Mouse (Mus musculus): ENCODE measurements at regions not wholly inside any gene's neighbourhood (a gene's known extent, or its start where the extent isn't known, plus 50 kb on each side); places are given as distances from the start of the nearest gene placed in this dataset.

GRCm38 (mm10) chr9:41586291-41586690 is 424.8 kb upstream of the Ubash3b start:
- H3K4me3 ChIP-seq (replicated peaks) = no peak overlapping the region
- peaks cover 9% of the 10 kb centered on the region for H3K27me3 ChIP-seq (ENCODE audit: control insufficient read depth)
- no peaks in the 10 kb centered on the region for H3K36me3 ChIP-seq (ENCODE audit: control insufficient read depth)
- TF ChIP-seq TAL1 (IDR thresholded peaks at IDR 0.05; ENCODE audit: low read length) = no peak
- no peak for TF ChIP-seq GATA1 (IDR thresholded peaks at IDR 0.05; ENCODE audit: low read length)
- H3K9me3 ChIP-seq (ENCODE audit: control insufficient read depth, low read length) = no peaks in the 10 kb centered on the region
- H3K4me1 ChIP-seq (ENCODE audit: control insufficient read depth) = no peaks in the 10 kb centered on the region

GRCm38 (mm10) chr9:41585771-41586170 is 424.3 kb upstream of the Ubash3b start:
- Histone ChIP-seq H3K9me3 (ENCODE audit: control insufficient read depth, low read length) (no peaks in the 10 kb centered on the region), H3K4me3 (replicated peaks) (no peak overlapping the region), H3K36me3 (ENCODE audit: control insufficient read depth) (no peaks in the 10 kb centered on the region), H3K27me3 (ENCODE audit: control insufficient read depth) (peaks cover 12% of the 10 kb centered on the region), H3K4me1 (ENCODE audit: control insufficient read depth) (no peaks in the 10 kb centered on the region)
- TF ChIP-seq TAL1 (IDR thresholded peaks at IDR 0.05; ENCODE audit: low read length) = no peak
- TF ChIP-seq GATA1 (IDR thresholded peaks at IDR 0.05; ENCODE audit: low read length) = no peak

- Histone ChIP-seq H3K27me3 (ENCODE audit: control insufficient read depth) (peaks cover 15% of the 10 kb centered on the region), H3K4me1 (ENCODE audit: control insufficient read depth) (no peaks in the 10 kb centered on the region), H3K9me3 (ENCODE audit: control insufficient read depth, low read length) (no peaks in the 10 kb centered on the region), H3K36me3 (ENCODE audit: control insufficient read depth) (no peaks in the 10 kb centered on the region), H3K4me3 (replicated peaks) (no peak overlapping the region)
- no peak for TF ChIP-seq TAL1 (IDR thresholded peaks at IDR 0.05; ENCODE audit: low read length)
- TF ChIP-seq GATA1 (IDR thresholded peaks at IDR 0.05; ENCODE audit: low read length) = no peak
Measured at GRCm38 (mm10) chr9:41585012-41585411, 423.5 kb upstream of the Ubash3b start.

- Histone ChIP-seq H3K4me3 (replicated peaks) (no peak overlapping the region), H3K27me3 (ENCODE audit: control insufficient read depth) (peaks cover 21% of the 10 kb centered on the region), H3K36me3 (ENCODE audit: control insufficient read depth) (no peaks in the 10 kb centered on the region), H3K4me1 (ENCODE audit: control insufficient read depth) (no peaks in the 10 kb centered on the region), H3K9me3 (ENCODE audit: control insufficient read depth, low read length) (no peaks in the 10 kb centered on the region)
- TF ChIP-seq TAL1 (IDR thresholded peaks at IDR 0.05; ENCODE audit: low read length) (no peak), GATA1 (IDR thresholded peaks at IDR 0.05; ENCODE audit: low read length) (no peak)
Measured at GRCm38 (mm10) chr9:41583711-41584329, 422.3 kb upstream of the Ubash3b start.

GRCm38 (mm10) chr9:41583276-41583675 is 421.8 kb upstream of the Ubash3b start:
- peaks cover 21% of the 10 kb centered on the region for H3K27me3 ChIP-seq (ENCODE audit: control insufficient read depth)
- TF ChIP-seq GATA1 (IDR thresholded peaks at IDR 0.05; ENCODE audit: low read length) (no peak), TAL1 (IDR thresholded peaks at IDR 0.05; ENCODE audit: low read length) (no peak)

GRCm38 (mm10) chr9:41582711-41583236 is 421.3 kb upstream of the Ubash3b start:
- Histone ChIP-seq H3K27me3 (ENCODE audit: control insufficient read depth) (peaks cover 21% of the 10 kb centered on the region), H3K4me1 (ENCODE audit: control insufficient read depth) (no peaks in the 10 kb centered on the region), H3K9me3 (ENCODE audit: control insufficient read depth, low read length) (no peaks in the 10 kb centered on the region), H3K36me3 (ENCODE audit: control insufficient read depth) (no peaks in the 10 kb centered on the region), H3K4me3 (replicated peaks) (no peak overlapping the region)
- TF ChIP-seq TAL1 (IDR thresholded peaks at IDR 0.05; ENCODE audit: low read length) (no peak), GATA1 (IDR thresholded peaks at IDR 0.05; ENCODE audit: low read length) (no peak)

More at GRCm38 (mm10) chr9:41583276-41583675, 421.8 kb upstream of the Ubash3b start:
- Histone ChIP-seq H3K4me1 (ENCODE audit: control insufficient read depth) (no peaks in the 10 kb centered on the region), H3K9me3 (ENCODE audit: control insufficient read depth, low read length) (no peaks in the 10 kb centered on the region), H3K4me3 (replicated peaks) (no peak overlapping the region), H3K36me3 (ENCODE audit: control insufficient read depth) (no peaks in the 10 kb centered on the region)

GRCm38 (mm10) chr9:41582171-41582570 is 420.7 kb upstream of the Ubash3b start:
- TF ChIP-seq TAL1 (IDR thresholded peaks at IDR 0.05; ENCODE audit: low read length) = no peak
- TF ChIP-seq GATA1 (IDR thresholded peaks at IDR 0.05; ENCODE audit: low read length) = no peak
- H3K27me3 ChIP-seq (ENCODE audit: control insufficient read depth) = peaks cover 21% of the 10 kb centered on the region
- no peaks in the 10 kb centered on the region for H3K36me3 ChIP-seq (ENCODE audit: control insufficient read depth)
- H3K4me1 ChIP-seq (ENCODE audit: control insufficient read depth) = no peaks in the 10 kb centered on the region
- no peak overlapping the region for H3K4me3 ChIP-seq (replicated peaks)
- H3K9me3 ChIP-seq (ENCODE audit: control insufficient read depth, low read length) = no peaks in the 10 kb centered on the region

GRCm38 (mm10) chr9:41581741-41582140 is 420.2 kb upstream of the Ubash3b start:
- TF ChIP-seq GATA1 (IDR thresholded peaks at IDR 0.05; ENCODE audit: low read length) = no peak
- TF ChIP-seq TAL1 (IDR thresholded peaks at IDR 0.05; ENCODE audit: low read length) = no peak
- Histone ChIP-seq H3K4me1 (ENCODE audit: control insufficient read depth) (no peaks in the 10 kb centered on the region), H3K27me3 (ENCODE audit: control insufficient read depth) (peaks cover 21% of the 10 kb centered on the region), H3K9me3 (ENCODE audit: control insufficient read depth, low read length) (no peaks in the 10 kb centered on the region), H3K36me3 (ENCODE audit: control insufficient read depth) (no peaks in the 10 kb centered on the region), H3K4me3 (replicated peaks) (no peak overlapping the region)

- TF ChIP-seq TAL1 (IDR thresholded peaks at IDR 0.05; ENCODE audit: low read length) (no peak), GATA1 (IDR thresholded peaks at IDR 0.05; ENCODE audit: low read length) (no peak)
- peaks cover 21% of the 10 kb centered on the region for H3K27me3 ChIP-seq (ENCODE audit: control insufficient read depth)
- H3K4me1 ChIP-seq (ENCODE audit: control insufficient read depth) = no peaks in the 10 kb centered on the region
- H3K9me3 ChIP-seq (ENCODE audit: control insufficient read depth, low read length) = no peaks in the 10 kb centered on the region
- no peaks in the 10 kb centered on the region for H3K36me3 ChIP-seq (ENCODE audit: control insufficient read depth)
- no peak overlapping the region for H3K4me3 ChIP-seq (replicated peaks)
Measured at GRCm38 (mm10) chr9:41581152-41581551, 419.7 kb upstream of the Ubash3b start.
